ENCODE assay signal across 24 mouse cellular contexts in the genomic region with DNA sequence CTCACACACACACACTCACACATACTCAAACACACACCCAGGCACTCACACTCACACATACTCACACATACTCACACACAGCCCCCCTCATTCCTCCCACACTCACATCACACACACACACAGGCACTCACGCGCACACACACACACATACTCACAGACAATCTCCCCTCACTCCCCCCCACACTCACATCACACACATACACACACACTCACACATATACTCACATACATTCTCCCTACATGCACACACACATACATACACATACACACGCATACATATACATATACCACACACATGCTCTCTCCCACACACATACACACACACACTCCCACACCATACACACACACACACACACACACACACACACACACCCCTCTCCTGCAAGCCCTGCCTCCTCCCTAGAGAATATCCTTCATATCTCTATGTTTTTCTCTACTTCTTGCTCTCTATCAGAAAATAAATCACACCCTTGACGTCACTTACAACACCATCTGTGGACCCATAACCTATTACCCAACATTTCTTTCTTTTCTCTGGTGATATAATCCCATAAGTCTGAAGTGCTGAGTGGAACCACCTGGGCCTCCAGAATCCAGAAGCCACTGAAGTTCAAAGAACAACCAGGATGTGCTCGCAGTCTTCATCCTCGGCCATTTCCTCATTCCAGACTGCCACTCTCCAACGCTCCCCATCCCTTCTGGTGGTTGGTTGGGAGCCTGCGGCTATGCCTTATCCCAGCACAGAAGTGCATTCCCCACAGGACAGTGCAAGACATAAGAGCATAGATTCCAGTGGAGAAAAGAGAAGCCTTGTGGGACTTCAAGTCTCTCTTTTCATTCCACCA. TPM values are rescaled to one million over a fixed set of nuclear protein-coding genes. Genes with fewer than 3 reads are reported as not detected.
DNase-seq lines count a peak whose midpoint lies in the region; ATAC-seq lines count a peak whose summit lies in the region.
"Had no signal": no experiment of that assay in that cellular context is flagged by ENCODE, and none has a peak within 500 bp of the region (broad histone marks: within the 10 kb centered on the region; RNA-seq: fewer than 3 reads in every experiment).

No protein-coding gene starts in this region.

- H3K9ac ChIP-seq in hindbrain, embryonic 12.5 days, result peak overlapping the region; percentile 13; the same call in 1 of the 2 replicates
- H3K9ac ChIP-seq in hindbrain, embryonic 11.5 days (ENCODE audit: low read depth, low read length), result no peak overlapping the region
- H3K9ac ChIP-seq in lung, embryonic 15.5 days, result no peak overlapping the region
- H3K9ac ChIP-seq: embryonic facial prominence, embryonic 15.5 days; forebrain, embryonic 15.5 days; limb, embryonic 15.5 days; liver, embryonic 14.5 days; stomach, embryonic 15.5 days had no signal

- no peak overlapping the region for H3K27ac ChIP-seq in hindbrain, embryonic 12.5 days
- H3K27ac ChIP-seq in hindbrain, embryonic 11.5 days (ENCODE audit: low read depth, low read length), result no peak overlapping the region
- H3K27ac ChIP-seq in lung, embryonic 15.5 days, result no peak overlapping the region
- H3K27ac ChIP-seq: embryonic facial prominence, embryonic 15.5 days; forebrain, embryonic 15.5 days; limb, embryonic 15.5 days; liver, embryonic 14.5 days; stomach, embryonic 15.5 days had no signal

- no peak overlapping the region for H3K4me2 ChIP-seq in hindbrain, embryonic 12.5 days (replicated peaks)
- H3K4me2 ChIP-seq in hindbrain, embryonic 11.5 days (replicated peaks; ENCODE audit: low read depth, low read length), result no peak overlapping the region
- H3K4me2 ChIP-seq in lung, embryonic 15.5 days, result no peak overlapping the region
- H3K4me2 ChIP-seq: embryonic facial prominence, embryonic 15.5 days; forebrain, embryonic 15.5 days; limb, embryonic 15.5 days; stomach, embryonic 15.5 days had no signal

- no peaks in the 10 kb centered on the region for H3K9me3 ChIP-seq in hindbrain, embryonic 12.5 days (replicated peaks)
- no peaks in the 10 kb centered on the region for H3K9me3 ChIP-seq in hindbrain, embryonic 11.5 days (ENCODE audit: control insufficient read depth, low read length)
- no peaks in the 10 kb centered on the region for H3K9me3 ChIP-seq in lung, embryonic 15.5 days
- H3K9me3 ChIP-seq: embryonic facial prominence, embryonic 15.5 days; forebrain, embryonic 15.5 days; limb, embryonic 15.5 days; stomach, embryonic 15.5 days had no signal

- H3K36me3 ChIP-seq in hindbrain, embryonic 12.5 days, result no peaks in the 10 kb centered on the region
- no peaks in the 10 kb centered on the region for H3K36me3 ChIP-seq in hindbrain, embryonic 11.5 days (ENCODE audit: control insufficient read depth, insufficient read depth, low read length)
- no peaks in the 10 kb centered on the region for H3K36me3 ChIP-seq in lung, embryonic 15.5 days
- H3K36me3 ChIP-seq: embryonic facial prominence, embryonic 15.5 days; forebrain, embryonic 15.5 days; limb, embryonic 15.5 days; stomach, embryonic 15.5 days had no signal

- no peak overlapping the region for H3K4me3 ChIP-seq in hindbrain, embryonic 12.5 days
- no peak overlapping the region for H3K4me3 ChIP-seq in hindbrain, embryonic 11.5 days (ENCODE audit: low read depth, low read length)
- H3K4me3 ChIP-seq in lung, embryonic 15.5 days, result no peak overlapping the region
- H3K4me3 ChIP-seq: embryonic facial prominence, embryonic 15.5 days; forebrain, embryonic 15.5 days; limb, embryonic 15.5 days; stomach, embryonic 15.5 days had no signal

- no peaks in the 10 kb centered on the region for H3K27me3 ChIP-seq in hindbrain, embryonic 12.5 days
- H3K27me3 ChIP-seq in hindbrain, embryonic 11.5 days (ENCODE audit: control insufficient read depth, insufficient read depth, low read length), result no peaks in the 10 kb centered on the region
- no peaks in the 10 kb centered on the region for H3K27me3 ChIP-seq in lung, embryonic 15.5 days
- H3K27me3 ChIP-seq: embryonic facial prominence, embryonic 15.5 days; forebrain, embryonic 15.5 days; limb, embryonic 15.5 days; Patski; stomach, embryonic 15.5 days had no signal

- DNase-seq in hindbrain, embryonic 11.5 days (ENCODE audit: low spot score), result no peak
- DNase-seq in lung, postnatal 25 days (ENCODE audit: low spot score), result no peak
- peak; percentile 47 for DNase-seq in thymus, postnatal 4 days
- DNase-seq in thymus, postnatal 25 days, result no peak
- no peak for DNase-seq in adrenal gland, postnatal 14 days
- DNase-seq in gastrocnemius, postnatal 4 days (ENCODE audit: low spot score in 2 of 2), result no peak
- DNase-seq: cerebellum, adult 11 months; cerebellum, adult 9-11 months; gastrocnemius, postnatal 10 days; heart, adult 18-20 months; heart, postnatal 4 days; kidney, adult 11 months; left cerebral cortex, postnatal 4 days; right cerebral cortex, adult 18-20 months had no signal

- H3K4me1 ChIP-seq in hindbrain, embryonic 12.5 days, result no peaks in the 10 kb centered on the region
- no peaks in the 10 kb centered on the region for H3K4me1 ChIP-seq in hindbrain, embryonic 11.5 days (replicated peaks; ENCODE audit: control insufficient read depth, insufficient read depth, low read length)
- peaks cover 2% of the 10 kb centered on the region; the same call in 1 of the 2 replicates for H3K4me1 ChIP-seq in lung, embryonic 15.5 days
- H3K4me1 ChIP-seq: forebrain, embryonic 15.5 days; stomach, embryonic 15.5 days had no signal

- 85% methylated on average over 8 of the region's 8 CpGs for WGBS in hindbrain, embryonic 12.5 days
- 89% methylated on average over 8 of the region's 8 CpGs for WGBS in hindbrain, embryonic 11.5 days
- 62% methylated on average over 8 of the region's 8 CpGs for WGBS in lung, embryonic 15.5 days

- ATAC-seq in hindbrain, embryonic 12.5 days (ENCODE audit: low FRiP score), result no peak
- no peak for ATAC-seq in hindbrain, embryonic 11.5 days (ENCODE audit: low FRiP score)
- peak; percentile 31; the same call in 1 of the 2 replicates for ATAC-seq in lung, embryonic 15.5 days (ENCODE audit: borderline replicate concordance, extremely low read depth, low FRiP score, low TSS enrichment)
- ATAC-seq: CD4-positive, CD25-positive, alpha-beta regulatory T cell, adult 4 months; forebrain, embryonic 15.5 days; hindbrain, embryonic 16.5 days; Patski had no signal

RNA-seq across cellular contexts. Expression of a gene that starts 38.6 kb away (rescaled TPM):
- polyA plus RNA-seq in hindbrain, embryonic 12.5 days (2016; fragmentation: Nextera tagmentation; extraction: Ambion mirVana), result 40.7 and 44.9 TPM in 2 replicates
- polyA plus RNA-seq in hindbrain, embryonic 11.5 days (2014; fragmentation: Nextera tagmentation; extraction: Ambion mirVana), result 33.5 and 37.2 TPM in 2 replicates
- 39.5 and 44.0 TPM in 2 replicates for polyA plus RNA-seq in lung, embryonic 15.5 days (2015; fragmentation: Nextera tagmentation; extraction: Ambion mirVana)
- 57.2 and 69.4 TPM in 2 replicates for total RNA-seq in adrenal gland, postnatal 14 days (2021)
- total RNA-seq in gastrocnemius, postnatal 4 days (2021), result 10 to 100 TPM; 87.9 to 88.7 TPM
